8 mouse cellular contexts compared by ENCODE assay signal in genomic region chr11:100320172-100320630, GRCm38 (mm10). TPM values are rescaled to one million over a fixed set of nuclear protein-coding genes. Genes with fewer than 3 reads are reported as not detected.
DNase-seq lines count a peak whose midpoint lies in the region; ATAC-seq lines count a peak whose summit lies in the region.

No protein-coding gene starts in this region.

- WGBS in hindbrain, embryonic 13.5 days: 0% methylated on average over 26 of the region's 40 CpGs

- peak overlapping the region; percentile 91 for H3K4me2 ChIP-seq in hindbrain, embryonic 13.5 days

- H3K9ac ChIP-seq in hindbrain, embryonic 13.5 days: peak overlapping the region; percentile 95

- DNase-seq in NIH3T3 (ENCODE audit: low read depth): peak; percentile 100
- peak; percentile 98 for DNase-seq in cerebellum, postnatal 10 days
- peak; percentile 93 to 95 for DNase-seq in frontal cortex, postnatal 10 days (ENCODE audit: low spot score in 2 of 2)
- DNase-seq in layer of hippocampus, postnatal 25 days (ENCODE audit: extremely low spot score in 1 of 2, low spot score in 1 of 2): peak; percentile 80 to 85
- peak; percentile 97 for DNase-seq in lung, postnatal 25 days (ENCODE audit: low spot score)
- DNase-seq in retina, embryonic 14.5 days (ENCODE audit: low spot score): peak; percentile 95
- DNase-seq in thymus, postnatal 4 days: peak; percentile 95

- peaks cover 23% of the 10 kb centered on the region for H3K4me1 ChIP-seq in hindbrain, embryonic 13.5 days (replicated peaks)

- no peaks in the 10 kb centered on the region for H3K27me3 ChIP-seq in hindbrain, embryonic 13.5 days

- no peaks in the 10 kb centered on the region for H3K9me3 ChIP-seq in hindbrain, embryonic 13.5 days

- H3K4me3 ChIP-seq in hindbrain, embryonic 13.5 days: peak overlapping the region; percentile 74

- peaks cover 18% of the 10 kb centered on the region for H3K36me3 ChIP-seq in hindbrain, embryonic 13.5 days

- peak; percentile 82 for ATAC-seq in hindbrain, embryonic 13.5 days (ENCODE audit: low FRiP score)

- peak overlapping the region; percentile 99 for H3K27ac ChIP-seq in hindbrain, embryonic 13.5 days

RNA-seq across cellular contexts. Expression of gene Eif1, which starts 0.5 kb away (rescaled TPM):
- 1,398 and 1,436 TPM in 2 replicates for polyA plus RNA-seq in hindbrain, embryonic 13.5 days (2015; fragmentation: Nextera tagmentation; extraction: Ambion mirVana)
- total RNA-seq in layer of hippocampus, postnatal 25 days (2021): 100 to 1,000 TPM; 723 to 806 TPM

RNA-seq across cellular contexts. Expression of gene Gast, which starts 14.0 kb away (rescaled TPM):
- 0.66 and 1.7 TPM in 2 replicates for polyA plus RNA-seq in hindbrain, embryonic 13.5 days (2015; fragmentation: Nextera tagmentation; extraction: Ambion mirVana)
- not detected for total RNA-seq in layer of hippocampus, postnatal 25 days (2021)

RNA-seq across cellular contexts. Expression of gene Hap1, which starts 35.7 kb away (rescaled TPM):
- polyA plus RNA-seq in hindbrain, embryonic 13.5 days (2015; fragmentation: Nextera tagmentation; extraction: Ambion mirVana): 94.1 and 94.4 TPM in 2 replicates
- total RNA-seq in layer of hippocampus, postnatal 25 days (2021): 100 to 1,000 TPM; 125 to 143 TPM

RNA-seq across cellular contexts. Expression of gene Krt42, which starts 50.5 kb away (rescaled TPM):
- not detected in 2 replicates for polyA plus RNA-seq in hindbrain, embryonic 13.5 days (2015; fragmentation: Nextera tagmentation; extraction: Ambion mirVana)
- total RNA-seq in layer of hippocampus, postnatal 25 days (2021): not detected

RNA-seq across cellular contexts. Expression of gene Krt17, which starts 59.4 kb away (rescaled TPM):
- 0.17 TPM in 1 of 2 replicates, not detected in the other for polyA plus RNA-seq in hindbrain, embryonic 13.5 days (2015; fragmentation: Nextera tagmentation; extraction: Ambion mirVana)
- not detected for total RNA-seq in layer of hippocampus, postnatal 25 days (2021)

Comparison
In these comparisons a context has a peak if more than half of its experiments do, and no peak if none do; other contexts are left out.
1. Peak in every context shown above with its lines: DNase-seq, ATAC-seq, H3K4me3 ChIP-seq and H3K27ac ChIP-seq.